Mouse (Mus musculus) ovary, postnatal 36 days (tissue): ENCODE measurements around the gene Usp22.
"Not testable (repeated sequence)": the region's sequence is repeated elsewhere in the genome, so short reads cannot be mapped to it uniquely, and the experiment has no call there.

ENCODE experiments used
- DNase-seq: peaks from one replicate; pipeline ENCODE4 v3.0.0; 2022; ENCODE audit warnings: low spot score, mixed read lengths

Gene Usp22

DNA sequence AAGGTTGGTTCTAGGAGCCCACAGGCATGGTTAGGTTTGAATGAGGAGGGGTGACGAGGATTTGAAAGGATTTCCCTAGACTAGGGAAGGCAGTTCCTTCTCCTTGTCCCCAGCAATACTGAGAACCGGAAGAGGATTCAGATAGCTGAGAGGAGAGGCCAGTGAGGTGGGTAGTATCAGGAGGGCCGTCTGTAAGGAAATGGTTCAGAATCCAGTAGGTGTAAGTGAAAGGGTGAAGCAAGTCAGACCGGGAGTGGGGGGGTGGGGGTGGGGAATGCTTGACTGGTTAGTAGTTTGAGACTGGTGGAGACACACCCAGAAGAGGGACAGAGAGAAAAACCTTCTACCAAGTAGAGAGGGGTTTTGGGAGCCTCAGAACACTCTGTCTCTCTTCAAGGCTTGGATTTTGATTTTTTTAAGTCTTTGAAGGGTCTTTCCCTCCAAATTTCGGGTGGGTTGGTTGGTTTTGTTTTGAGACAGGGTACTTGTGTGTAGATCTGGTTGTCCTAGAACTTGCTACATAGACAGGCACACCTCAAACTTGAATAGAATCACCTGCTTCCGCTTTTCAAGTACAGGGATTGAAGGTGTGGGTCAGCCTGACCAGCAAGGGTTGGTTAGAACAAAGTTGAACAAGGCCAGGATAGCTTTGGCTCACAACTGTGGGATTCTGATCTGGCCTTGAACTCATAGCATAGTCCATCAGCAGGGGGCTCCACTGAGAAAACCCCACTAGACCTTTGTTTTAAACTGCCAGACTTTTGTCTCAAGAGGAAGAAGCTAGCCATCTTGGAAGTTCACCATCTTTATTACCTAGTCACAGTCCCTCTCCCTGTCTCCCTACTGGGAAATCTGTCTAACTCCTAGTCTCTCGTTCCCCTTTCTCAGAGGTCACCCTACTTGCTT, 31.0 kb downstream of the Usp22 start:
- DNase-seq, result no peak

DNA sequence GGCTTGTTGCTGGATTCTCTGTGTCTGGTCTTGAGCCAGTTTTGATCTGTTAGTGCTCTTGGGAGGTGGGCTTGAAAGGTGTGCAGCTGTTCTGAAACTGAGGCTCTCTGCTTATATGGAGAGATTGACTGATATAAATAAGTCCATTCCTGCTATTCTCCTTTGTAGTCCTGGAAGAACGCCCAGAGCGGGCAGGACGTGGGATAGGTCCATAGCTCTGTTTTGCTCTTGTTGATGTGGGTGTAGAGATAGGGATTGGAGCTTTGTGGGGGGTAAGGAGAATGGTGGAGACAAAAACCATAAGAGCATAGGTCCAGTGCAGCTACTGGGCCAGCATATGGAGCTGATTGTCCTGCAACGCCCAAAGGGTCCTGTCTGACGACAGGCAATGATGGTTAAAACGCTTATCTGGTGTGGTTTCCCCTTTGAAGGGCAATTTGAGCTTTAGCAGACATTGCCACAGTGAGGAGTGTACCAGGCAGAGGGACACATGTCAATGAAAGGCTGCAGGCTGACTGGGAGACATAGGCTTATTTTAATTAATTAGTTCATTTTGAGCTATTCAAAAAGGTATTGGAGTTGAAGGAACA, 31.8 kb downstream of the Usp22 start:
- DNase-seq, result no peak

DNA sequence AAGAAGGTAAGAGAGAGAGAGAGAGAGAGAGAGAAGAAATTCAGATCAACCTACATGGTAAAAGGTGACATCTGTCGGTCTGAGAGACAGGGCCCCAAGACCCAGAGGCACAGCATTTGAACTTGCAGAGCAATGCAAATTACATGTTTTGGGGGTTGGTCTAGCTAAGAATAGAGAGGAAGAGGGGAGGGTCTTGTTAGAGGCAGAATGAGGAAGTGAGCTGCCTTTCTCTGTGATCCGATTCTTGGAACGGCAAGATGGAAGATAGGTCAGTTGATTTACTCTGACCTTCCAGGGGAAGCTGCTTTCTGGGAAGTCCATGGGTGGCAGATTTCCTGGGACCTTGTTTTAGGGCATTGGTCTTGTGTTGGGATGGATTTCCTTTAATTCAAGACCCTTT, 32.6 kb downstream of the Usp22 start:
- DNase-seq, result no peak

GRCm38 (mm10) chr11:61141693-61142092, 33.2 kb downstream of the Usp22 start:
- DNase-seq, result no peak

DNA sequence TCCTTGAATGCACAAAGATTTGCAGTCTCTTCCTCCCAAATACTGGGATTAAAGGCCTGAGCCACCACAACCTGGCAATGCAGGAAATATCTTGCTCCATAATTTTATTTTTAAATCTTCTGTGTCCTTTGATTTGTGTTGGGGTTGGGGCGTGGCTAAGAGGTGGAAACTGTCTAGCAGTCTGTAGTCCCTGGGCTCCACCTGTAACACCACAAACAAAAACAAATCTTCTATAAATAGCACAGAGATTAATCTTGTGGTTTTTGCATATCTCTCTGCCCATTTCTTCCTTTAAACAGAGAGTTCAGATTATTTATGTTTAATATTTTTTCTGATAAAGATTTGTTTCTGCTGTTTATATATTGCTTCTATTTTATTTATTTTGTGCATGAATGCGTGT, 41.9 kb downstream of the Usp22 start:
- DNase-seq, result no peak

- not testable (repeated sequence) for DNase-seq
Measured at GRCm38 (mm10) chr11:61130646-61131045, 44.2 kb downstream of the Usp22 start.

DNA sequence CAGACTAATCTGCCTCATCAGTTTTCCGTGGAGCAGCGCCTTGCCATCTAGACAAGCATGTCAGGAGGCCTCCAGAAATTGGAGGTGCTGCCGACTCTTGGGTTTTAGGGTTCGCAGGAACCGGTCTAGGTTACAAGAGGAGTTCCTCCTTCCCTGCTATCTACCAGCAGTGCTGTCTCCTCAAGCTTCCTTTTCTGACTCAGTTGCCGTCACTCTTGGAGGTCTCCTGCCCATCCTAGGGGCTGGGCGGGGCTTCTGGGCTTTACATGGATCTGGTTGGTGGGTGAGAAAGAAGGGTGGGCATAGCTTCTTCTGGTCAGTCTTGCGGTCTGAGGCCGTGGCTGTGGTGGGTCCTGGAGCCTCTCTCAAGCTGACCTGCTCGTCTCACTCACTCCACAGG, 45.5 kb downstream of the Usp22 start:
- no peak for DNase-seq

DNA sequence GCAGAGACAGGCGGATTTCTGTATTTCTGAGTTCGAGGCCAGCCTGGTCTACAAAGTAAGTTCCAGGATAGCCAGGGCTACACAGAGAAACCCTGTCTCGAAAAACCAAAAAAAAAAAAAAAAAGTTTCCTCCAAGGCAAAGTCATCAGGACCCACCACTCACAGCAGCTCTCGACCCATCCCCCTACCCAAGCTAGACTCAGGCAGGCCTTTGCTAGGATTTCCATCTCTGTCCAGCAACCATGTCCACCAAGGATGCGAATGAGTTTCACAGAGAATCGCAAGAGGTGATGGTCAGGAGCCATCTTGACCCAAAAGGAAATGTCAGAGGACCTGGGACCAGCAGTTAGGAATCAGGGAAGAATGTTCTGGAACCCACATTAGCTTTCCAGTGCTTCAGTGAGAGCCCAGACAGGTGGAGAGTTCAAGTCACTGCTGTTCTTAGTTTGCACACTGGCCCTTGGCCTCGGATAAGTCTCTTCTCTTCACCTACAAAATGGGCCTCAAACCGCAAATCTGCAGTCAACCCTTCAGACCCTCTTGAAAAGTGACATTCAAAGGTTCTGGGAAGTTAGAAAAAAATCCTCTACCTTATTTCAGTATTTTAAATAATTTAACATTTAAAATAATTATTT, 47.3 kb downstream of the Usp22 start:
- DNase-seq, result no peak

GRCm38 (mm10) chr11:61126606-61127355, 48.1 kb downstream of the Usp22 start, which contains the start of gene Tnfrsf13b:
Tnfrsf13b (plus strand) TSS chr11:61126755.
- DNase-seq, result no peak

GRCm38 (mm10) chr11:61125970-61126369, 48.9 kb downstream of the Usp22 start:
- DNase-seq, result no peak

DNA sequence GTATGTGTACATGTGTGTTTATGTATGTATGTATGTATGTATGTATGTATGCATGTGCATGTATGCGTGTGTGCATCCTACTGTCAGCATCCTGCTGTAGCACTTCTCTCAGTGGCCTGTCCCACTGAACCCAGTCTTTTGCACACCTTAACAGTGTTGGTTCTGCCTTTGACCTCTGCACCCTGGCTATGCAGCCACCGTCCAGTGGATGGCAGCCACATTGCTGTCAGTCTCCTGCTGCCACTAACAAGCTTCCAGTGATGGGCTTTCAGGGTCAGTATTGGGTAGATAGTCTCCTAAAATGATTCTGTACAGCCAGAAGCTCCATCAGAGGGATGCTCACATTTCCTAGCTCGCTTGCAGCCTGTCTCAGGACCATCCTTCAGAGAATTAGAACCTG, 51.0 kb downstream of the Usp22 start:
- DNase-seq, result no peak

DNA sequence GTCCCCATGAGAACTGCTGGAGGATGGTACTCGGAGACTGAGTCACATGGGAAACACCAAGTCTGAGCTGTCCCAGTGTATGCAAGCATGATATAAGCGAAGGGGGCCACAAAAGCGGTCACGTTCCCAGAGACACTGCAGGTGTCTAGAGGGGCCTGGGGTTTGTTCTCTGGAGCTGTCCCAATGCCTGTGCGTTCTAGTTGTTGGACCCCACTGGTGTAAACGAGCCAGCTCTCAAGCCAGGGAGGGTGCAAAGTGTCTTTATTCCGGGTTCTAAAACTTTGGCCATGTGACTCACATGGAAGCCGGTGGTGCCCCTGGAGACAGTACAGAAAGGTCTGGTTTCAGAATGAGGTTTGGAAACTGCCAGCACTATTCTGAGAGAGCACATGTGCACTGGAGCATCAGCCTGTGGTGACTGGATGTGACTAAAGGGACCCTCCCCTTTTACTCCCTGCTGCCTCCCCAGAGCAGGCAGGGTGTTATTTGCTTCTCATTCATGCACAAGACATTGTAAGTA, 52.0 kb downstream of the Usp22 start:
- no peak for DNase-seq

DNA sequence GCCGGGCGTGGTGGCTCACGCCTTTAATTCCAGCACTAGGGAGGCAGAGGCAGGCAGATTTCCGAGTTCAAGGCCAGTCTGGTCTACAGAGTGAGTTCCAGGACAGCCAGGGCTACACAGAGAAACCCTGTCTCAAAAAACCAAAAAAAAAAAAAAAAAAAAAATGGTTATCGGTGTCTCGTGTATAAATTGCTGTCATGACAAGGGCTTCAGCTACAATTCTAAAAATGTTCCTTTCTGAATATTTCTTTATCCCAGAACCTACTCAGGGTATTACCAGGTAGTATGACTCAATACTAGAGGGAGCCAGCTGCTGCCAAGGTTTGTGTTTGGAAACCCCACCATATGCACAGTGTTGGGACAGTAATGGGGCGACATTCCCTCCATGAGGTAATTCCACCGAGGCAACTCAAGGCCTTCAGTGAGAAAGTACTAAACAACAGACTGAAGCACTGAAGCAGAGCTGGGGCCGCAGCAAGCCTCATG, 52.5 kb downstream of the Usp22 start:
- no peak for DNase-seq

DNA sequence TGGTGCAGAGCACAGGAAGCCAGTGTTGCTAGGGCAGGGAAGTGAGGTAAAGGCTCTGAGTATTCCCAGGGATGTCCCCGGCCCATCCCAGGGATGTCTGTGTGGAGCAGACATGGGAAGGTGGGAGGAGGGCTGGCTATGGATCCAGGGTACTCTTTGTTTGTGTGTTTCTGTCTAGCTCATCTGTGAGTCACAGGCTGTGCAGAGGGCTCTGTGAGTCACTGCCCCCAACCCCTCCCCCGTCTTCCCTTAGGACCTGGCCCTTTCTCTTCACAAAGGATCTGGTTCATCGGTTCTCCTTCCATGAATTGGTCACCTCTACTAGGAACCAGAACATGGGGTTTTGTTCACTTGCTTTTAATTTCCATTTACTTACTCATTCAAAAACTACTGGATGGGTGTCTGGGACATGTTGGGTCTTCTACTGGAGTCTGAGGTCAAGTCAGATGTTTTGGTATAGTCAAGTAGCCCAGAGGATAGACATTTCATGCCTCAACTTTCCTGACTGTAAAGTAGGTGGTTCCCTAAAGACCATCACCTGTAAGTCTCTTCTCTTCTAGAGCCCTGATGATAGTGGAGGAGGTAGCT, 54.8 kb downstream of the Usp22 start:
- no peak for DNase-seq

DNA sequence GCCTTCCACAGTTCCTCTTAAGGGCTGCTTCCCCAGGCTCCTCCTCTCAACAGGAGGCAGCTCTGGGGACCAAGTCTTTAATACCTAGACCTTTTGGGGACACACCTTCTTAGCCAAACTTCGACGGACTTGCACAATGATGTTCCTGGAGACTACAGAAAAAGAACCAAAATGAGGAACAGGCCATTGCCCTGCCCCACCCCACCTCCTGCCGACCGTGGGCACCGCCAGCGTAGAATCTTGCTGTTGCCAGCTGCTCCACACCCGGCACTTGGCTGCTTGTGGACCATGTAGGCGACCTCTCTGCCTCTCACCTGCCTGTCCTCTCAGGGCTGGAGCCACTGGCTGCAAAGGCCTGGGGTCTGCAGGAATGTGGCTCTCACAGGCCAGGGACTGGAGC, 58.6 kb downstream of the Usp22 start:
- DNase-seq, result no peak

DNA sequence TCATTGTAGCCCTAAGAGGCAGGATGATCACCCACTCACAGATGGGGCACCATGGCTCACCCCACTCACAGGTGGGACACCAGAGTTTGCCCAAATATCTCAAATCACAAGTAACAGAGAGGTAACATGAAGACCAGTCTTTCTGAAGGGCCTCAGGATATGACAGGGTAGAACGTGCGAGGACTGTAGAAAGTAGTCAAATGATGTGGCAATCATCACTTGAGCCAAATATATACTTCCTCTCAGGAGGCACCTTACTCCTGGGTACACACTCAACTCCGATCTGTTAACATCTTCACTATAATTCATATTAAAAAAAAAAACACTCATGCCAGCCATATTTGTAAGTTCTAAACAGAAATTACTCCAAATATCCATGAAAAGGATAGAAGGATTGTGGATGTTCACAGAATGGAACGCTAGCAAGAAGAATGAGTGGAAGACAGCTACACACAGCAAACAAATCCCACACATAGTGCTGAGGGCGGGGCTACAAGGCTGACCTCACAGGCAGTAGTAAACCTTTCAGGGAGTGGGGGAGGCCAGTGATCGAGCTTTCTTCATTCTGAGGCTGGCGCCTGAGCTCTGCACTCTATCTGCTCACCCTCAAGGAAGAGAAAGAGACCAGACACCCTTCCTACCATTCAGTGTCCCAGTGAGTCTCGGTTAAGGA, 62.4 kb downstream of the Usp22 start:
- no peak for DNase-seq

DNA sequence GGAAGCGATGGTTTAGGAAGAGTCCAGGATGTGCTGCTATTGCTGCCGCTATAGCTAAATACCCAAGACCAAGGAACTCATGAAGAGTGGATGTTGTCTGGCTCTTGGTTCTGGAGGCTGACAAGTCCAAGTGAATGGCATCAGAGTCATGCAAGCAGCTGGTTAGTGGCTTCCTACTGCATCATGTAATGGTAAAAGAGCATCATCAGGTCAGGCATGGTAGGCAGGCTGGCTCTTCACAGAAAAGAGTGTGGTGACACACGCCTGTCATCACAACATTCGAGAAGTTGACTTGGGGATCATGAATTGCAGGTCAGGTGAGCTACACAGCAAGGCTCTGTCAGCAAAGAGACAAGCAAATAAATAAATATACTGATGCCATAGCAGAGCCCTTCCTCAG, 63.4 kb downstream of the Usp22 start:
- DNase-seq, result no peak

GRCm38 (mm10) chr11:61110928-61111327, 63.9 kb downstream of the Usp22 start:
- no peak for DNase-seq

DNA sequence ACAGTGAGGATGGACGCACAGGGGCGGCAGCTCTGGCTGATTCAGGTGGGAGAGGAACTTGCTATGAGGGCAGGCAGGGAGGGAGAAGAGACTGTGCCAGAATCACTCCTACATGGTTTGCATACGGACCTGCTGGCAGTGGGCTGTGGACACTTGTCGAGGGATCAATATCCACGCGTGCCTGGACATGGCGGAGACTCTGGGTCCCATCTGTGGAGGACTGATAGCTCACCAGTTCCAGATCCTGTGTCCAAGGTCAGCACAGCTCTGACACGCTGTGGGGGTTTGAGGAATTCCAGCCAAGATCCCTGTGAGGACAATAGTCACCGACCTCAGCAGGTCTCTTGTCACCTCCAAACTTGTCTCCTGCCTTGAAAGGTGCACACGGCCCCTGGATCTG, 64.7 kb downstream of the Usp22 start:
- DNase-seq, result no peak

DNA sequence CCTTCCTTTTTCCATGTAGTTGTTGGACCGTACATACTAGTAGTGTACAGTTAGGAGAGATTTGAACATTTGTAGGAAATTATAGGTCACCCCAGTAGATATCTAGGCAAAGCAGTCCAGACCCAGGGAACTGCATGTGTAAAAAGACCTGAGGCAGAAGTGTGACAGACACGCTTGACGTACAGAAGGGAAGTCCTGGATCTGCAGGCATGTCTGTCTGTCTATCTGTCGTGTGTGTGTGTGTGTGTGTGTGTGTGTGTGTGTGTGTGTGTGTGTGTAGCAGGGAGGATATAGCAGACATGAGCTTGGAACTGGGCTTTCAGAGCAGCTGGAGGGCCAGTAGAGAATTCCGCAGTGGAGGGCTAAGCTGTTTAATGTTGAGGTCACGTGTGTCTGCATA, 65.1 kb downstream of the Usp22 start:
- no peak for DNase-seq

DNA sequence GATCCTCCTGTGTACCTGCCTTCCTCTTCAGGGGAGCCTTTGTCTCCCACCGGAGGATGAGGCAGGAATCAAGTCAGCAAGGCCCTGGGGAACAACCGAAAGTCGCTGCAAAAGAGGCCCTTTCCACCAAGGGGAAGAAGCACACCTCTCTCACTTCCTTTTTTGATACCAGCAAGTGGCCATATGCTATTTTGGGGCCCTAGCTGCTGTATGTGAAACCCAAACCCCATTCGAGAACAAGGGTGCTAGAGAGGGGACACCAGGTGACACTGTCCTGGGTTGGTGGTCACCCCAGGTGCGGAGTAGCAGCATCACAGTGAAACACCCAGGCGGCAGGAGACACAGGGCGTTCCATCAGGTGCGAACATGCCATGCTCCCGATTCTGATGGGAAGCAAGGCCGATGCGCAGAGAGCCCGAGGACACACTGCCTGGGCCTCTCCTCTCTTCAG, 65.9 kb downstream of the Usp22 start:
- no peak for DNase-seq
